Mouse (Mus musculus) liver, postnatal 0 days (tissue): ENCODE results near the gene Ntf5.

Experiments used
- CTCF ChIP-seq: sonication (generic); IDR thresholded peaks from 2 replicates; pipeline ENCODE4 v1.5.1; 2016; ENCODE audit warnings: antibody characterized with exemption, low read depth
- EP300 ChIP-seq: IDR thresholded peaks from 2 replicates; pipeline ENCODE4 v1.6.1; 2016; ENCODE audit warnings: antibody characterized with exemption, low read depth, mild to moderate bottlenecking

DNA sequence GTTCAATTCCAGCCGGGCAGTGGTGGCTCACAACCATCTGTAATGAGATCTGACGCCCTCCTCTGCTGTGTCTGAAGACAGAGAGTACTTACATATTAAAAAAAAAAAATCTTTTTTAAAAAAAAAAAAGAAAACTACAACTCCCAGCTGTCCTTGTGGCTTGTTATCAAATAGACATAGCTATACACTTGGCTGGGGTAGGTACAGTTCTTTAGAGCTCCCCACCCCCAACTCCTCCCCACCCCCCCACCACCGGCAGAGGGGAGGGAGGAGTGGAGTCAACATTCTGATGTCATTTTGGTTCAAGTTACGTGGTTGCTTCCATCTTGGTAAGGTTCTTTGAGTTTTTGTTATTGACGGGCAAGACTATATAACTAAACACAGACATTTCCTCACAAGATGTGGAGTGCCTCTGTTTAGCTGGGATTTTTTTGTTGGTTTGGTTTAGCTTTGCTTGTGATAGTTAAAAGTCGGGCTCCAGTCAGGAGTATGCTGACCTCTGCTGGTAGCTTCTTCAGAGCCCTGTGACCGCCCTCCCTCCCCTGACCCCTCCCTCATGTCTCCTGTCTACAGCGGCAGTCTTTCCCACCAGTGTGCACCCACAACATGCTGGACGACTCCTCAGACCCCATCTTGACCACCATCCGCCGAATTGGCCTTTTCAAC, 34.0 kb downstream of the Ntf5 start:
- peak; percentile 67 for TF ChIP-seq CTCF
- TF ChIP-seq EP300 = no peak
